Comparison of ENCODE assay signal across 28 mouse cellular contexts in the genomic region with DNA sequence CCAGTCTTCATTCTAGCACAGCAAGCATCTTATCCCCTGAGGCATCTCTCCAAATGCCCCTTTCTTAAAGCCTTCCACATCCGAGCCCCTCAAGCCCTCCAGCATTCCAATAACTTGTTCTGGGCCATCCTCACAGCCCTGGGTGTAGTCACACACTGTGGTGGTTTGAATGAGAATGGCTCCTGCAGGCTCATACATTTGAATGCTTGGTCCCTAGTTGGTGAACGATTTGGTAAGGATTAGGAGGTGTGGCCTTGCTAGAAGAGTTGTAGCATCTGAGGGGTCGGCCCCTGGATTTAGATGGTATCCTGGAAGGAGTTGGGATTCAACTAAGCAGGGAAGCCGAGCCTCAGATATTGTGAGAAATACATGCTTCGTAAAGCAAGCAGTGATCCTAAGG. TPM values are rescaled to one million over a fixed set of nuclear protein-coding genes. Genes with fewer than 3 reads are reported as not detected.
"Had no signal": no experiment of that assay in that cellular context is flagged by ENCODE, and none has a peak within 500 bp of the region (broad histone marks: within the 10 kb centered on the region; RNA-seq: fewer than 3 reads in every experiment).

No protein-coding gene starts in this region.

- H3K9ac ChIP-seq: heart, embryonic 13.5 days; heart, embryonic 15.5 days; hindbrain, embryonic 13.5 days; hindbrain, embryonic 15.5 days; limb, embryonic 12.5 days; liver, embryonic 13.5 days; liver, embryonic 15.5 days had no signal

- H3K36me3 ChIP-seq: heart, embryonic 13.5 days; heart, embryonic 15.5 days; hindbrain, embryonic 13.5 days; hindbrain, embryonic 15.5 days; limb, embryonic 10.5 days; limb, embryonic 12.5 days; liver, embryonic 13.5 days; liver, embryonic 15.5 days had no signal

- H3K4me1 ChIP-seq: liver, embryonic 13.5 days; liver, embryonic 15.5 days had no signal

- H3K9me3 ChIP-seq: heart, embryonic 13.5 days; heart, embryonic 15.5 days; hindbrain, embryonic 13.5 days; hindbrain, embryonic 15.5 days; limb, embryonic 10.5 days; limb, embryonic 12.5 days; liver, embryonic 13.5 days; liver, embryonic 15.5 days had no signal

- H3K4me2 ChIP-seq: heart, embryonic 11.5 days; heart, embryonic 13.5 days; heart, embryonic 15.5 days; hindbrain, embryonic 13.5 days; hindbrain, embryonic 15.5 days; limb, embryonic 12.5 days; liver, embryonic 11.5 days; liver, embryonic 13.5 days; liver, embryonic 15.5 days had no signal

- H3K27ac ChIP-seq: heart, adult 2 months; heart, embryonic 13.5 days; heart, embryonic 15.5 days; hindbrain, embryonic 13.5 days; hindbrain, embryonic 15.5 days; hindbrain, postnatal 0 days; left cerebral cortex, adult 2 months; limb, embryonic 10.5 days; limb, embryonic 12.5 days; liver, embryonic 13.5 days; liver, embryonic 15.5 days had no signal

- H3K27me3 ChIP-seq: heart, embryonic 13.5 days; heart, embryonic 15.5 days; hindbrain, embryonic 13.5 days; hindbrain, embryonic 15.5 days; limb, embryonic 12.5 days; liver, embryonic 15.5 days had no signal

- DNase-seq: gastrocnemius, postnatal 14 days; gastrocnemius, postnatal 36 days; heart, adult 11 months; heart, adult 2 months; heart, postnatal 14 days; heart, postnatal 36 days; kidney, adult 9 months; kidney, postnatal 10 days; liver; liver, embryonic 13.5 days had no signal

- ATAC-seq: hindbrain, postnatal 0 days; intestine, embryonic 16.5 days had no signal

- H3K4me3 ChIP-seq: heart, adult 2 months; heart, embryonic 13.5 days; heart, embryonic 15.5 days; hindbrain, embryonic 13.5 days; hindbrain, embryonic 15.5 days; left cerebral cortex, adult 2 months; limb, embryonic 10.5 days; limb, embryonic 12.5 days; liver, embryonic 13.5 days; liver, embryonic 15.5 days had no signal

RNA-seq across cellular contexts. Expression of gene Glrp1, which starts 42.0 kb away (rescaled TPM):
- polyA plus RNA-seq: hindbrain, embryonic 11.5 days; hindbrain, embryonic 13.5 days; hindbrain, embryonic 15.5 days; hindbrain, postnatal 0 days; intestine, embryonic 14.5 days; intestine, embryonic 16.5 days; kidney, adult 2 months; kidney, embryonic 16.5 days; large intestine, adult 2 months; limb, embryonic 10.5 days; limb, embryonic 12.5 days; limb, embryonic 14.5 days had no signal
